Mouse (Mus musculus) testis, adult 2 months (tissue): ENCODE measurements around the gene Grip1. TPM values are rescaled to one million over a fixed set of nuclear protein-coding genes. Genes with fewer than 3 reads are reported as not detected.

Experiments
- H3K27ac ChIP-seq: fragments of 200-500 bp; 2 replicates; pipeline ENCODE4 v1.5.1; 2012; ENCODE audit warnings: low read depth, low read length; ENCODE audit not compliant: control insufficient read depth, insufficient read depth
- H3K27me3 ChIP-seq: fragments of 200-500 bp; 2 replicates; pipeline ENCODE4 v1.6.1; 2012; ENCODE audit warnings: mild to moderate bottlenecking, low read length, moderate library complexity; ENCODE audit not compliant: control insufficient read depth, insufficient read depth
- H3K36me3 ChIP-seq: fragments of 200-500 bp; 2 replicates; pipeline ENCODE4 v1.6.1; 2012; ENCODE audit warnings: mild to moderate bottlenecking, low read length; ENCODE audit not compliant: control insufficient read depth, insufficient read depth
- H3K4me1 ChIP-seq: fragments of 200-500 bp; 2 replicates; pipeline ENCODE4 v1.6.1; 2012; ENCODE audit warnings: low read length; ENCODE audit not compliant: control insufficient read depth, insufficient read depth
- H3K4me3 ChIP-seq: fragments of 200-500 bp; 2 replicates; pipeline ENCODE4 v1.5.1; 2012; ENCODE audit warnings: low read depth, mild to moderate bottlenecking, low read length, moderate library complexity, mixed read lengths; ENCODE audit not compliant: control insufficient read depth
- CTCF ChIP-seq: fragments of 200-500 bp; IDR thresholded peaks from 2 replicates; pipeline ENCODE4 v1.5.1; 2012; ENCODE audit warnings: low read depth, mild to moderate bottlenecking, inconsistent platforms, low read length, moderate library complexity; ENCODE audit not compliant: control insufficient read depth, insufficient read depth, insufficient replicate concordance
- POLR2A ChIP-seq: fragments of 200-500 bp; IDR thresholded peaks from 2 replicates; pipeline ENCODE4 v1.6.1; 2012; ENCODE audit warnings: low read depth, mild to moderate bottlenecking, inconsistent platforms, low read length, moderate library complexity; ENCODE audit not compliant: control insufficient read depth
- polyA plus RNA-seq: library from polyadenylated mRNA; depleted of rRNA; stranded (reverse); fragments of >200 nt; gene quantifications from 2 replicates; pipeline ENCODE4 v1.2.3, GENCODE M21; 2012

The Grip1 gene
- polyA plus RNA-seq, 1 experiment, result 84.3 TPM

- TF ChIP-seq POLR2A (no peak), CTCF (no peak)
- Histone ChIP-seq H3K36me3 (no peaks in the 10 kb centered on the region), H3K4me3 (no peak overlapping the region), H3K27ac (no peak overlapping the region), H3K27me3 (no peaks in the 10 kb centered on the region), H3K4me1 (no peaks in the 10 kb centered on the region)
Observed at GRCm38 (mm10) chr10:119543771-119544170, 90.1 kb downstream of the Grip1 start.

- no peaks in the 10 kb centered on the region for H3K36me3 ChIP-seq
- no peak overlapping the region for H3K27ac ChIP-seq
- no peaks in the 10 kb centered on the region for H3K4me1 ChIP-seq
- no peaks in the 10 kb centered on the region for H3K27me3 ChIP-seq
- no peak overlapping the region for H3K4me3 ChIP-seq
- TF ChIP-seq POLR2A (no peak), CTCF (no peak)
Observed at GRCm38 (mm10) chr10:119544743-119545142, 91.1 kb downstream of the Grip1 start.

DNA sequence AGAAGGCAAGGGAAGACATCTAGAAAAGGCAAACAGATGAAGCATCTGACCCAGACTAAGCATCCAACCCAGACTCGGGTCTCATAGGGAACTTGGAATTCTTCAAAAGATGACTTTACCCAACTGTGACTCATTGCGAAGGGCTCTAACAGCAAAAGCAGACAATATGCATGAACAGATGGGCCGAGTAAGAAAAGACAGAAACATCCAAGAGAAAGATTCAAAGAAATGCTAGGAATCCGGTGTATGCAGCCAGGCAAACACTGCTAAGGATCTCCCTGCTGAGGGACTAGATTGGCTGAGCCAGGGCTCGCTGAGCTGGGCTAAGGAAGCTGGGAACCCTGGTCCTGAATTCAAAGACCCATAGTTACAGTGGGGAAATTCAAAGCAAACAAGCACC, 94.2 kb downstream of the Grip1 start:
- no peak for TF ChIP-seq CTCF
- TF ChIP-seq POLR2A, result no peak
- H3K4me1 ChIP-seq, result no peaks in the 10 kb centered on the region
- no peaks in the 10 kb centered on the region for H3K27me3 ChIP-seq
- H3K4me3 ChIP-seq, result no peak overlapping the region
- H3K27ac ChIP-seq, result no peak overlapping the region
- no peaks in the 10 kb centered on the region for H3K36me3 ChIP-seq

DNA sequence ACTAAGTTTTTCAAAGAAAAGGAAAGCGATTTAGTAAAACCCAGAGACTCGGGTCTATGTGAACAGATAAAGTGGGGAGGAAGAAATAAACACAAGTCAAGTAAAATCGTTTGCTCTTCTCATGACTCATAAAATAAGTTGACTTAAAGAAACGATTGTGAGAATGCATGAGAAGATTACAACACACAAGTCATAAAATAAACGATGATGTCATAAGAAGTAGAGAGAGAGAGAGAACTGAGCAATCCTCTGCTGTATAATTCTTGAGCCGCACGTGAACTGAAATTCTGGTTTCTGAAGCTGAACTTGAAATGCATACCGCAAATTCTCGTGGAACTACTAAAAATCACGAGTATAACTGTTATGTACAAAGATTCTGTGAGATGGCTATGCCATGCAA, 95.1 kb downstream of the Grip1 start:
- no peaks in the 10 kb centered on the region for H3K27me3 ChIP-seq
- no peaks in the 10 kb centered on the region for H3K4me1 ChIP-seq
- no peak overlapping the region for H3K27ac ChIP-seq
- TF ChIP-seq CTCF (no peak), POLR2A (no peak)
- no peaks in the 10 kb centered on the region for H3K36me3 ChIP-seq
- H3K4me3 ChIP-seq, result no peak overlapping the region

DNA sequence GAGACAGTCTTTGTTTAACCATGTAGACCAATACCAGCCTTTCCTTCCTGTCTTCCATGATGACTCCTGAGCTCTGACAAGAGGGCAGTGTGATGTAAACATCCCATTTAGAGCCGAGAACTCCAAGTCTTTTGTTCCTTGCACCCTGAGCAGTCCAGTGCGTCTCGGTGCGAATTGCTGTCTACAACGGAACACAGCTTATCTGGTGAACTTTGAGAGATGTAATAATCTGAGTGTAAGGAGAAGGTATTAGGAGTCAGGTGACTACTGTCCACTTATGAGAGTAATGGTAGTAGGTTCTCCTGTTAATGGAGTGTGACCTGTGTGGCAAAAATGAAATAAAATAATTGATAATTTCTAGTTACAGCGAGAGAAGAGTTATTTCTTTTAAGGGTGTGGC, 97.0 kb downstream of the Grip1 start:
- TF ChIP-seq POLR2A, result no peak
- no peak for TF ChIP-seq CTCF
- no peaks in the 10 kb centered on the region for H3K27me3 ChIP-seq
- no peak overlapping the region for H3K4me3 ChIP-seq
- H3K27ac ChIP-seq, result no peak overlapping the region
- H3K36me3 ChIP-seq, result no peaks in the 10 kb centered on the region
- no peaks in the 10 kb centered on the region for H3K4me1 ChIP-seq

DNA sequence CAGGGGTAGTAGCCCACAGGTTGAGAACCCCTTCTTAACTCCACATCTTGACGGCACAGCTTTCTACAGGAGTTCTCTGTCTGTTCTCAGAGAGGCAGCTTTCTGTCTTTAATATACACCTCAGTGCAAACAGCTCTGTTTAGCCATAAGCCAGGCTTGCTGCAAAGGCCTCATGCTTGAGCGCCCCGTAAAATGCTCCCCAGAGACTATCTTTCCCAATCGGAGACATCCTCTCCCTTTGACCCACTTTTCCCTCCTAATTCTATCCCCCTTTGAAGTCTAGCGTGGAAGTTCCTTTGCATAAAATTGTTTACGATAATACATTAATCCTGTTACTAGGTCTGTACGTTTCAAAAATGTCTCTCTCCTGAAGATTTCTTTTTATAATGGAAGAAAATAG, 102.7 kb downstream of the Grip1 start:
- Histone ChIP-seq H3K4me3 (no peak overlapping the region), H3K27me3 (no peaks in the 10 kb centered on the region), H3K27ac (no peak overlapping the region), H3K36me3 (no peaks in the 10 kb centered on the region), H3K4me1 (no peaks in the 10 kb centered on the region)
- TF ChIP-seq POLR2A (no peak), CTCF (no peak)

- H3K36me3 ChIP-seq, result no peaks in the 10 kb centered on the region
- H3K4me3 ChIP-seq, result no peak overlapping the region
- no peak overlapping the region for H3K27ac ChIP-seq
- H3K27me3 ChIP-seq, result no peaks in the 10 kb centered on the region
- H3K4me1 ChIP-seq, result no peaks in the 10 kb centered on the region
- TF ChIP-seq CTCF, result no peak
- TF ChIP-seq POLR2A, result no peak
Observed at GRCm38 (mm10) chr10:119558432-119558831, 104.8 kb downstream of the Grip1 start.

DNA sequence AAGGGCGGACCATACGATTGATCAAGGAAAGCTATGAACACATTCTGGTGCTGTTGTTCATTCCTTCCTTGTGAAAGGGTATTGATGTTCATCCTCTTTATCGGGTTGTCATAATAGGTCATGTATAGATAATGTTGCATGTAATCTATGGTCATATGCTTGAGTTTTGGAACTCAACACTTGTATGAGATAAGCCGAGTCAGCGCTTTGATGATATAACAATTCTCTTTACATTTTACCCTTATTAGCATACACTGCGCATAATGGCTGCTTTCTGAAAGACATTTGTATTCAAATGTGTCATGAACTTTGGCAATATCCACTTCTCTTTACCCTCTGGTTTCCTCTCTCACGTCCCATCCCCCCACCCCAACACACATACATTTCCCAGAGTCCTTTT, 111.2 kb downstream of the Grip1 start:
- TF ChIP-seq CTCF (no peak), POLR2A (no peak)
- Histone ChIP-seq H3K4me3 (no peak overlapping the region), H3K36me3 (no peaks in the 10 kb centered on the region), H3K27me3 (no peaks in the 10 kb centered on the region), H3K4me1 (no peaks in the 10 kb centered on the region), H3K27ac (no peak overlapping the region)

DNA sequence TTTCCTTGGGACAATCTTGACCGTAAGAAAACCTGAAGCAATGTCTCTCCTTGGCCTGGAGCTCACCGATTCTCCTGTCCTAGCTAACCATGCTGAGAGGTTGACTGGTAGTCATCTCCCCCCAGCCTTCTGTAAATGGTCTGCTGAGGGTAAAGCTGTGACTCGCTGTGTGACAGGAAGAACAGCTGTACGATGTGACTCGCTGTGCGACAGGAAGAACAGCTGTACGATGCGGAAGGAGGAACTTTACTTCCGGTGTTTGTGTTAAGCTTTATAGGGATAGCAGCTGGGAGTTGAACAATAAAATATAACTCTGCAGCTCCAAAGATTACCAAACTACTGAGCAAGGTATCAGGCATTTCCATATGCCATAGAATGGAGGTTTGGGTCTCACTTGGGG, 119.5 kb downstream of the Grip1 start:
- no peaks in the 10 kb centered on the region for H3K27me3 ChIP-seq
- no peaks in the 10 kb centered on the region for H3K4me1 ChIP-seq
- no peaks in the 10 kb centered on the region for H3K36me3 ChIP-seq
- H3K27ac ChIP-seq, result no peak overlapping the region
- no peak for TF ChIP-seq CTCF
- TF ChIP-seq POLR2A, result no peak
- no peak overlapping the region for H3K4me3 ChIP-seq
